Mouse (Mus musculus): ENCODE data around the gene Srr. TPM values are rescaled to one million over a fixed set of nuclear protein-coding genes. Genes with fewer than 3 reads are reported as not detected.

Srr gene
- 8.3 TPM for polyA plus RNA-seq (2017; shearing (Covaris generic))

DNA sequence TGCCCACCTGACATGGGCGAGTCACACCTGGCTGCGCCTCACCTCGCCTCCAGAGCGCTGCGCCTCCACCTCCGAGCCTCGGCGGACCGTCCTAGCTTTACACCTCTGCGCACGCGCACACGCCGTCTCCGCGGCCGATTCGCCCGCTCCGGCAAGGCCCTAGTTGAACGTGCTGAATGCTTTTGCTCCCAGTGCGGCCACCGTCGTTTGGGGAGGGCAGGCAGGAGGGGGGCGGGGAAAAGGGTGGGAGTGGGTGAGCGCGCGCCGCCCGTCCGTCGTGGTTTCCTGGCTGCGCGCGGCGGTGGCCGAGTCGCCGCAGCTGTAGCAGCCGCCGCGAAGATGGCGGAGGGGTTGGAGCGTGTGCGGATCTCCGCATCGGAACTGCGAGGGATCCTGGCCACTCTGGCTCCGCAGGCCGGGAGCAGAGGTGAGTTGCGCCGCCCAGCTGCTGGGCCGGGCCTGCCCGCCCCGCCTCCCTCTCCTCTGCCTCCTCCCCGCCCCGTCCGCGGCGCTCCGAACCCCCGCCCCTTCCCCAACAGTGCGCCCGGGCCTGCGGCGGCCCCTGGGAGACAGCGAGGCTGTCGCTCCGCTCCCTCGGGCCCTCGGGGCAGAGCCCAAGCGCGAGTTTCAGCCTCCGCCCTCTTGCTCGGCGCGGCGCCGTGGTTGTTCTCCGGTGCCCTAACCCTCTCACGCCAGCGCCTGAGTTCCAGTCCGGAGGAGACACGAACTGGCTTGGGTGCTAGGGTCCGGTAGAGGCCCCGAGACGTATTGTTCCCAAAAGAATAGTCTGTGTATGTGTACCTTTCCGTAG lies at the start of gene Srr, which contains the start of gene Smg6:
Gene Srr, minus strand, starts transcription at position 372 of the 811 bp plus-strand sequence.
Gene Smg6, plus strand, starts transcription at position 247 of the 811 bp plus-strand sequence.

DNA sequence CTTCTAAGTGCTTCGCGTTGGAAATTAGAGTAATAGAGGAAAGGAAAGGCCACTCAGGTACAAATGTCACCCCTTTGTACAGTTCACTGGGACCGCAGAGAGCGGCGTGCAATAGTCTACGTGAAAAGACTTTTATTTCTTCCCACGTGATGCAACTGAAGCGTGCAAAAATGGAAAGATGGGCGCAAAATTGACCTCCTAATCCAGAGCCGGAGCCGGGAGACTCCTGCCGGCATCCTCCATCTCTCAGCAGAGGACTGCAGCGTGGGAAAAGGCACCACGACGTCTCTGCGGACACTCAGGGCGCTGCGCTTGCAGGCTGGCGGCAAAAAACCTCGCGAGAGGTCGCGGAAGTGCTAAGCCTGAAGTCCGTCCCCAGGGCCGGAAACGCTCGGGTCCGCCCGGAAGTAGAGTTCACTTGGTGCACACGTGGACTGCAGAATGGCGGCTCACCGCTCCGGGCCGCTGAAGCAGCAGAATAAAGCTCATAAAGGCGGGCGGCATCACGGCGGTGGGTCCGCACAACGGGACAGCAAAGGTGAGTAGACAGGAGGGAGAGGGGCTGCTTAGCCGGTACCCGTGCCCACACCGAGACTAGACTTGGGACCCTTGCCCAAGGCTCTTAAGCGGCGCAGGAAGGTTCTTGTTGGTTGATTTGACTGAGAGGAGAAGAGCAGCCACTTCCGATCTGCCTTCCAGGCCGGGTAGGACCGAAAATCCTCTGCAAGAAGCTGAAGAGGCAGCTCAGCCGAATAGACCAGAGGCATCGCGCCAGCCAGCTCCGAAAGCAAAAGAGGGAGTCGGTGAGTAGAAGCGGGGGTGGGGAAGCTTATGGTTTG lies 27.9 kb downstream of the Srr start, which contains the start of gene Tsr1:
Gene Tsr1, plus strand, starts transcription at position 394 of the 839 bp plus-strand sequence.

DNA sequence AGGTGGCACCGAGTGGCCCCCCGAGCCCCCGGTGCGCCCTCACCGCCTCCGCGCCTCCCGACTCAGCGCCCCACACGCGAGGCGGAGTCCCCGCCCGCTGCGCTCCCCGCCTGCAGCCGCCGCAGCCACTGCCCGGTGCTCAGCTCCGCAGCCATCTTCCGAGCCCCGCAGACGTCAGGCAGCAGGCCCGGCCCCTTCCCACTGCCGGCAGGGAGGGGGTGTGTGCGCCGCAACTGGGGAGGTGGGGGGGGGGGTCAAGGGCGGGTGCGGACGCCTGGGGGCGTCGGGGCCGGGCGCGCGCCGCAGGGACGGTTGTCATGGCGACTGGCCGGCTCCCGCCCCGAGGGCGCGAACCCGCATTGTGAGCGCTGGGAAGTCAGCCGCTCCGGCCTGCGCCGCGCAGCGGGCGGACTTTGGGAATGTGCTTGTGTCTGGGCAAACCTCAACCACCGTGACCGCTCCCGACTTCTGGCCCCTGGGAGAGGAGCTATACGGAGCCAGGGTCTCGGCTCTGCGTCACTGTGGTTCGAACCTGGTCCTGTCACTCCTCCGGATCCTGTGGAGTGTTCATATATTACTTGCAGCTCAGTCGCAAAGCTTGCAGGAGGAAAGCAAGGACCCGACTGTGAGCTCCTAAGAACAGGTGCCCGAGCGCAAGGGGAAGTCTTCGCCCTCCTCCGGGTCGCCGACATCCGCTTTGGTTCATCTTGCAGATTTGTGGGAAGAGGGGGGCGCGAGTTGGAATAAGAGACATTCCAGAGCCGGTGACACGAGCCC lies 28.7 kb downstream of the Srr start, which contains the start of gene Sgsm2:
Gene Sgsm2, minus strand, starts transcription at position 160 of the 777 bp plus-strand sequence.

Other genes with a start within 250 kb of the Srr start
- 67.1 TPM for gene Pafah1b1, start 201.3 kb downstream of the Srr start, polyA plus RNA-seq (2017; shearing (Covaris generic))
- gene Mettl16, start 155.1 kb downstream of the Srr start, polyA plus RNA-seq (2017; shearing (Covaris generic)) = 47.8 TPM
- 5.0 TPM for gene Mnt, start 95.0 kb downstream of the Srr start, polyA plus RNA-seq (2017; shearing (Covaris generic))
- 1.6 TPM for gene Sgsm2, start 28.9 kb downstream of the Srr start, polyA plus RNA-seq (2017; shearing (Covaris generic))
- gene Tsr1, start 27.9 kb downstream of the Srr start, polyA plus RNA-seq (2017; shearing (Covaris generic)) = 71.3 TPM
- 38.2 TPM for gene Smg6, start 125 bp downstream of the Srr start, polyA plus RNA-seq (2017; shearing (Covaris generic))
- 0.56 TPM for gene Hic1, start 243.6 kb upstream of the Srr start, polyA plus RNA-seq (2017; shearing (Covaris generic))

All from CD4-positive, CD25-positive, alpha-beta regulatory T cell, adult 9 weeks (primary cell).